Mouse (Mus musculus) right cerebral cortex, postnatal 25 days (tissue): ENCODE measurements around the gene Smtnl1.

Source experiments
- DNase-seq: peaks from one replicate; pipeline ENCODE4 v3.0.0; 2022

The Smtnl1 gene

GRCm38 (mm10) chr2:84822552-84822951 is at the start of gene Smtnl1:
Gene Smtnl1 (minus strand): TSS chr2:84822652.
- DNase-seq: no peak

GRCm38 (mm10) chr2:84870623-84871160 is 48.2 kb upstream of the Smtnl1 start:
- no peak for DNase-seq

GRCm38 (mm10) chr2:84868977-84869376 is 46.5 kb upstream of the Smtnl1 start:
- DNase-seq: no peak

GRCm38 (mm10) chr2:84868521-84868943 is 46.1 kb upstream of the Smtnl1 start:
- no peak for DNase-seq

GRCm38 (mm10) chr2:84865616-84866571 is 43.4 kb upstream of the Smtnl1 start:
- DNase-seq: no peak

- DNase-seq: no peak
These were observed 39.8 kb upstream of the Smtnl1 start for GRCm38 (mm10) chr2:84862231-84862630.

GRCm38 (mm10) chr2:84861430-84861829 is 39.0 kb upstream of the Smtnl1 start:
- no peak for DNase-seq

GRCm38 (mm10) chr2:84859991-84860780 is 37.7 kb upstream of the Smtnl1 start:
- no peak for DNase-seq

GRCm38 (mm10) chr2:84858551-84858950 is 36.1 kb upstream of the Smtnl1 start:
- no peak for DNase-seq

GRCm38 (mm10) chr2:84855732-84856131 is 33.3 kb upstream of the Smtnl1 start:
- no peak for DNase-seq

GRCm38 (mm10) chr2:84851130-84852040 is 28.9 kb upstream of the Smtnl1 start:
- DNase-seq: no peak

GRCm38 (mm10) chr2:84850407-84851129 is 28.1 kb upstream of the Smtnl1 start:
- DNase-seq: no peak

- DNase-seq: no peak
These were observed 22.8 kb upstream of the Smtnl1 start for GRCm38 (mm10) chr2:84845226-84845625.

GRCm38 (mm10) chr2:84843654-84844053 is 21.2 kb upstream of the Smtnl1 start:
- DNase-seq: no peak

- DNase-seq: no peak
These were observed 19.5 kb upstream of the Smtnl1 start for GRCm38 (mm10) chr2:84841905-84842304.

GRCm38 (mm10) chr2:84840748-84841563 is 18.5 kb upstream of the Smtnl1 start:
- no peak for DNase-seq

- peak; percentile 28 for DNase-seq
These were observed 17.7 kb upstream of the Smtnl1 start for GRCm38 (mm10) chr2:84840016-84840747.

GRCm38 (mm10) chr2:84838993-84839980 is 16.8 kb upstream of the Smtnl1 start:
- no peak for DNase-seq

- no peak for DNase-seq
These were observed 16.1 kb upstream of the Smtnl1 start, which contains the start of gene Slc43a1 for GRCm38 (mm10) chr2:84838593-84838949. Gene Slc43a1 (plus strand): TSS chr2:84838850.
